Mouse (Mus musculus) right cerebral cortex, adult 18-20 months (tissue): Measurements from ENCODE around the gene Hspb2.

Experiments used
- DNase-seq: peaks from one replicate; pipeline ENCODE4 v3.0.0; 2022; ENCODE audit warnings: mixed read lengths

Gene Hspb2

GRCm38 (mm10) chr9:50752054-50752602 is at the start of gene Hspb2:
Gene Hspb2, minus strand, starts transcription at chr9:50752354.
- no peak for DNase-seq

GRCm38 (mm10) chr9:50800985-50801384 is 48.8 kb upstream of the Hspb2 start:
- no peak for DNase-seq

- no peak for DNase-seq
Observed at GRCm38 (mm10) chr9:50798368-50798767, 46.2 kb upstream of the Hspb2 start.

DNA sequence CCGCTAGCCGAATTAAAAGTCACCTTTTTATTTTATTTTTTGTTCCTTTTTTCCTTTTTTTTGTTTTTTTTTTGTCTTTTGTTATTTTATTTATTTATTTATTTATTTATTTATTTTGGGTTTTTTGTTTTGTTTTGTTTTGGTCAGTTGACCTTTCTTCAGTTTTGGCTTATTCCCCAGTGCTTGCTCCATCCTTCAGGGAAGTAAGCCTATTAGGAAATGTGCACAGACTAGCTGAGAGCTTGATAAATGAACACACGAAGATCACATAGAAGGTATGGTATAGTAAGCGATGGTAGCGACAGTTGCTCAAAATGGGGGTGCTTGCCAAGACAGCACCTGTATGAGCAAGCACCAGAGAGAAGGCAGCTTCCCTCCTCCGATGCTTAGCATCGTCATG is 45.5 kb upstream of the Hspb2 start:
- DNase-seq, result no peak

GRCm38 (mm10) chr9:50796776-50797175 is 44.6 kb upstream of the Hspb2 start:
- DNase-seq, result no peak

GRCm38 (mm10) chr9:50795266-50795665 is 43.1 kb upstream of the Hspb2 start:
- DNase-seq, result no peak

- DNase-seq, result no peak
Observed at GRCm38 (mm10) chr9:50782155-50782554, 30.0 kb upstream of the Hspb2 start.

DNA sequence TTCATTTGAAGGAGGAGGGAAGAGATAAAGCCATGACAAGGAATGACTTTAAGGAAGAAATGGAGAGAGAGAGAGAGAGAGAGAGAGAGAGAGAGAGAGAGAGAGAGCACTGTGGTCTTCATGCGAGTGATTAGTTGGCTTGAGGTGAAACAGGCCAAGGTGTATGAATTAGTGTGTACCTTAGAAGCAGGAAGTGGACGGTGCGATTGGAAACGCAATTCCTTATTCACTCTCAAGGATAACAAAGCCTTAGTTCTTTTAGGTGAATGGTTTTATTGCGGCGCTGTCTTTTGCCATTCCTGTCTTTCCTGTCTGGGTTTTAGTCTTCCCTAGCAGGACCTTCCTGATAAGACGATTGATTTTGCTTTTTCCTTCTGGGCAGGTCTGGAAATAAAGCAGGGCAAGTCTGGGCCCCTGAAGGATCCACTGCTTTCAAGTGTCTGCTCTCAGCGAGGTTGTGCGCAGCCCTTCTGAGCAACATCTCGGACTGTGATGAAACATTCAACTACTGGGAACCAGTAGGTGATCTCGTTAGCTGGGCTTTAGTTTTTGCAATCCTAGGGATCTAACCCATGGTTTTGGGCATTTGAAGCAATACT is 24.1 kb upstream of the Hspb2 start:
- no peak for DNase-seq

- no peak for DNase-seq
Observed at GRCm38 (mm10) chr9:50775662-50776126, 23.5 kb upstream of the Hspb2 start.

- DNase-seq, result peak; percentile 90
Observed at GRCm38 (mm10) chr9:50774991-50775612, 22.9 kb upstream of the Hspb2 start, which contains the start of the genes Alg9 and 1110032A03Rik. Gene Alg9, plus strand, starts transcription at chr9:50775019. Gene 1110032A03Rik, minus strand, starts transcription at chr9:50775520.

- DNase-seq, result no peak
Observed at GRCm38 (mm10) chr9:50774026-50774462, 21.9 kb upstream of the Hspb2 start.

- DNase-seq, result no peak
Observed at GRCm38 (mm10) chr9:50770011-50770410, 17.9 kb upstream of the Hspb2 start.

DNA sequence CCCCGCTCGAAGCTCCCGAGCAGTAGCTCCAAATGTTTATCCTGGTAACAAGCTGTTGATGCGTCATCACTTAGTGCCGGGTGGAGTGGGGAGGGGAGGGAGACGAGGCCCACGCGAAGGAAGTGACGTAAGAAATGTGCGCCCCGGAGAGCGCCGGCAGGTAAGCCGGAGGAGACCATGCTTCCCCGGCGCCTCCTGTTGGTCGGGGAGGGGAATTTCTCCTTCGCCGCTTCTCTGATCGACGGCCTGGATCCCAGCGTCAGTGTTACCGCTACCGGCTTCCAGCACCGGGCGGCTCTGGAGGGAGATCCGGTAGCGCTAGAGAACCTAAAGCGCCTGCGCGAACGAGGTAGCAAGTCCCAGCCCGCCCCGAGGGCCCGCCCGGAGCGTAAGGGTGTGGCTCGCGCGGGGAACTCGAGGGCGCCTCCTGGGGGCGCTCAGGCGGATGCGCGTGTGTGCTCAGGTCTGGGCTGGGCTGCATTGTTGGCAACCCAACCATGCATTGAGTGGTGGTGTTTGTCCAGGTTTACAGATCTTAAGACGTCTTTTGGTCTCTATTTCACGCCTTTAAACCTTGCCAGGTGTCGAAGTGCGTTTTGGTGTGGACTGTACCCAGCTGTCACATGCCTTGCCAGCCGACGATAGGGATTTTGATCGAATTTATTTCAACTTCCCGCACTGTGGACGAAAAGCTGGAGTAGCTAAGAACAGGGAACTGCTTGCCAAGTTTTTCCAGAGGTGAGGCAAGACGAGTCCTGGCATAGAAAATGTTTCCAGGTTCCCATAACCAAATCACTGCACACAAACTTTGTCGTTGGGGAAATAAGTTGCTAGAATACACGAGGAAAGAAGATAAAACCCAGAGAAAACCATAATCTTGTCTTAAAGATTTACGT is 16.2 kb upstream of the Hspb2 start, which contains the start of gene Fdxacb1:
Gene Fdxacb1 (plus strand): TSS at position 130 of the 896 bp plus-strand sequence.
- DNase-seq, result peak; percentile 99

GRCm38 (mm10) chr9:50767531-50768106 is 15.5 kb upstream of the Hspb2 start:
- no peak for DNase-seq

DNA sequence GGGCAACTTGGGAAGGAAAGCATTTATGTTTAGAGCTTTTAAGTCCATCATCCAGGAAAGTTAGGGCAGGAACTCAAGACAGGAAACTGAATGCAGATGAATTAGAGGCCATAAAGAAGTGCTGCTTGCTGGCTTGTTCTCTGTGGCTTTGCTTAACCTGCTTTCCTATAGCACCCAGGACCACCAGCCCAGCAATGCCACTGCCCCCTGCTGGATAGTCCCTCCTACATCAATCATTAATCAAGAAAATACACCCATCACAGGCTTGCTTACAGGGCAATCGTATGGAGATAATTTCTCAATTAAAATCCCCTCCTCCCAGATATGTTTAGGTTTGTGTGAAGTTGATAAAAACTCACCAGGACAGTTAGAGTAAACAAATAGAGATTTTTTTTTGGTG is 11.2 kb upstream of the Hspb2 start:
- no peak for DNase-seq

DNA sequence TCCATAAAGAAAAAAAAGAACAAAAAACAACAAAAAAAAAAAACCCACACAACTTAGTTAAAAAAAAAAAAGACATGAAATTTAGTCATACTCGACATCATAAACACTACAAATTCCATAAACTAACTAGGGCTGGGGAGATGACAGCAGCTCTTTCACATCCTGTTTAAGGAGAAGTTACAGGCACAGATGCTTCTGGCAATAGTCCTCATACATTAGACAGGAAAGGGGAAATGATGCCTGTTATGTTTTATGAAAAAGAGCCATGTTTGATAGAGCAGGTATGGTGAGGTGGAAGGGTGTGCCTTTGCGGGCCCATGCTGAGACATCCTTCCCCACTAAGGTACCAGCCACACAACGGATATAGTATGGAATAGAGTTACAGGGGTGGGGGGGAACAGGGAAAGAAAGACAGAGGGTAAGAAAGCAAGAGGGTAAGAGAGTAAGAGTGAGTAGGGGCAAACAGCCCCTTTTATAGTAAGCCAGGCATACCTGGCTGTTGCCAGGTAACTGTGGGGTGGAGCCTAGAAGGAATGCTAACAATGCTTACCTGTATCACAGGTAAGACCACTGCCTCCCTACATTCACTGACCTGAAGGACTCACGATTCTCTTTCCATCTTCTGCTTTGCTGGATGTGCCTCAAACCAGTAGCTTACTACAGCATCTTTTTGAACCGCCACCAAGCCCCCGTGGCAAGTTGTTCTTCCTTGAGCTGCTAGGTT is 9.5 kb upstream of the Hspb2 start:
- no peak for DNase-seq

DNA sequence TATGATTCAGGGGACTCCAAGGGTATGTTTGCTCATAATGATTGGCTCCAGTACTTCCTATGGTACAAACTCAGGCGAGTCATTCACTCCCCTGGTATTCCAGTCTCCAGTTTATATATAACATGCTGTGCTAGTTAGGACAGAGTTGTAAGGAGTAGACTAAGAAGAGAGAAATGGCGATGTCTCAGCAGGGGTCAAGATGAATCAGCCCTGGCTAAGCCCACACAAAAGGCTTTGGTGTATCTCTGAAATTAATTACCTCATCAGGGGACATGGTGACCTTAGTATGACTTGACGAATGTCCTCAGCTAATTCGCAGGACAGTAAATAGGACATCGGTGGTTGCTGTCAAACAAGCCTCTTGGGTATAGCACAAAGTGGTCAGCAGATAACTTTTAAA is 4.6 kb upstream of the Hspb2 start:
- no peak for DNase-seq

- DNase-seq, result no peak
Observed at GRCm38 (mm10) chr9:50753947-50754346, 1.8 kb upstream of the Hspb2 start.

DNA sequence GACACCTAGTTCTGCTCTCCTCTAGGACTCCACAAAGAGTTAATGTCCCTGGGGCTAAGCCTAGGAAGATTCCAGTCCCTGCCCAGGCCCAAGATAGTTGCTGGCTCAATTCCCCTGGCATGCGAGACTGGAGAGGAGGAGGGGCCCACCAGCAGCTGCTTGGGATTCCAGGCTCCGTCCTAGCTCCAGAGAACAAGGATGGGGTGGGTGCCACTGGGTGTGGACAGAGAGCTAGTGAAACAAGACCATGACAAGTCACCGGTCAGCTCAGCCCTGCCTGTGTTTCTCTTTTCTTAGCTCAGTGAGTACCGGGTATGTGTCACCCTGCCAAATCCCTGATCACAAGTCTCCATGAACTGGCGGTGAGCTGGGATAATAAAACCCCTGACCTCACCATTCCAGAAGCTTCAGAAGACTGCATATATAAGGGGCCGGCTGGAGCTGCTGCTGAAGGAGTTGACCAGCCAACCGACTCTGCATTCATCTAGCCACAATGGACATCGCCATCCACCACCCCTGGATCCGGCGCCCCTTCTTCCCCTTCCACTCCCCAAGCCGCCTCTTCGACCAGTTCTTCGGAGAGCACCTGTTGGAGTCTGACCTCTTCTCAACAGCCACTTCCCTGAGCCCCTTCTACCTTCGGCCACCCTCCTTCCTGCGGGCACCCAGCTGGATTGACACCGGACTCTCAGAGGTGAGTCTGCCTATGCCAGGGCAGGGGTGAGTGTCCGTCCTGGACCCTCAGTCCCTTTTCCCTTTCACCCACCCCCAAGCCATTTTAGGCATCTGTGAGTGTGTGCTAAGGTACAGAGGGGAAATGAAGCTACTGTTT is 846 bp upstream of the Hspb2 start:
- peak; percentile 87 for DNase-seq

- DNase-seq, result no peak
Observed at GRCm38 (mm10) chr9:50751323-50751722, 831 bp downstream of the Hspb2 start, which contains the start of gene Cryab. Gene Cryab, plus strand, starts transcription at chr9:50751325.

GRCm38 (mm10) chr9:50750706-50751105 is 1.4 kb downstream of the Hspb2 start:
- no peak for DNase-seq
